Mouse (Mus musculus) G1E (cell line): Measurements from ENCODE around the gene Nkap. TPM values are rescaled to one million over a fixed set of nuclear protein-coding genes. Genes with fewer than 3 reads are reported as not detected.
"Not testable (repeated sequence)": the region's sequence is repeated elsewhere in the genome, so short reads cannot be mapped to it uniquely, and the experiment has no call there.

Experiments
- ATAC-seq: 2 replicates; pipeline ENCODE4 v1.8.0; 2016; ENCODE audit warnings: mild to moderate bottlenecking; ENCODE audit not compliant: insufficient number of reproducible peaks, poor library complexity, low FRiP score, severe bottlenecking; ENCODE audit errors: extremely low read depth
- DNase-seq: peaks from one replicate; pipeline ENCODE4 v3.0.0; 2012; ENCODE audit warnings: low spot score
- H3K27me3 ChIP-seq: 2 replicates; pipeline ENCODE4 v1.6.1; 2012; ENCODE audit warnings: mild to moderate bottlenecking, low read length, inconsistent platforms; ENCODE audit not compliant: insufficient read depth
- H3K36me3 ChIP-seq: replicated peaks from 2 replicates; pipeline ENCODE3; 2012; ENCODE audit warnings: mild to moderate bottlenecking, inconsistent platforms
- H3K4me1 ChIP-seq: 2 replicates; pipeline ENCODE4 v1.6.1; 2012; ENCODE audit warnings: low read depth, low read length, inconsistent platforms, mixed read lengths; ENCODE audit not compliant: insufficient read depth
- H3K4me3 ChIP-seq: 2 replicates; pipeline ENCODE4 v1.5.1; 2012; ENCODE audit warnings: low read depth, mild to moderate bottlenecking, inconsistent platforms, low read length, moderate library complexity, mixed read lengths
- H3K9me3 ChIP-seq: replicated peaks from 2 replicates; pipeline ENCODE4 v1.6.1; 2012; ENCODE audit warnings: inconsistent platforms
- CTCF ChIP-seq: IDR thresholded peaks from 2 replicates; pipeline ENCODE4 v1.5.1; 2012; ENCODE audit warnings: low read depth, low read length, inconsistent platforms, mixed read lengths
- GATA1 ChIP-seq: IDR thresholded peaks from 2 replicates; pipeline ENCODE4 v1.6.1; 2012; ENCODE audit warnings: borderline replicate concordance, low read length, inconsistent platforms, mixed read lengths
- GATA2 ChIP-seq: IDR thresholded peaks from 2 replicates; pipeline ENCODE4 v1.6.1; 2012; ENCODE audit warnings: low read depth, low read length, inconsistent platforms, borderline replicate concordance
- POLR2AphosphoS5 ChIP-seq: IDR thresholded peaks from 2 replicates; pipeline ENCODE4 v1.6.1; 2012; ENCODE audit warnings: low read depth, low read length, inconsistent platforms; ENCODE audit not compliant: insufficient replicate concordance
- TAL1 ChIP-seq: conservative IDR thresholded peaks from 2 replicates; pipeline ENCODE4 v1.6.1; 2012; ENCODE audit warnings: low read depth, low read length, inconsistent platforms, mixed read lengths
- polyA plus RNA-seq: library from polyadenylated mRNA; stranded (reverse); fragments of >175 nt; gene quantifications from 2 replicates; pipeline ENCODE4 v1.2.3, GENCODE M21; 2012
- total RNA-seq, 2 experiments: library from RNA; stranded (forward) in 1 of 2; stranded (reverse) in 1 of 2; fragments of 200-1000 nt in 1 of 2; fragments of >200 nt in 1 of 2; fragmentation: Nextera tagmentation in 1 of 2; gene quantifications; 2 replicates each; pipeline ENCODE4 v1.2.3; 2014 to 2017

Gene Nkap
- total and polyA plus RNA-seq, 3 experiments: 10.7 to 48.7 (median 38.5) TPM

DNA sequence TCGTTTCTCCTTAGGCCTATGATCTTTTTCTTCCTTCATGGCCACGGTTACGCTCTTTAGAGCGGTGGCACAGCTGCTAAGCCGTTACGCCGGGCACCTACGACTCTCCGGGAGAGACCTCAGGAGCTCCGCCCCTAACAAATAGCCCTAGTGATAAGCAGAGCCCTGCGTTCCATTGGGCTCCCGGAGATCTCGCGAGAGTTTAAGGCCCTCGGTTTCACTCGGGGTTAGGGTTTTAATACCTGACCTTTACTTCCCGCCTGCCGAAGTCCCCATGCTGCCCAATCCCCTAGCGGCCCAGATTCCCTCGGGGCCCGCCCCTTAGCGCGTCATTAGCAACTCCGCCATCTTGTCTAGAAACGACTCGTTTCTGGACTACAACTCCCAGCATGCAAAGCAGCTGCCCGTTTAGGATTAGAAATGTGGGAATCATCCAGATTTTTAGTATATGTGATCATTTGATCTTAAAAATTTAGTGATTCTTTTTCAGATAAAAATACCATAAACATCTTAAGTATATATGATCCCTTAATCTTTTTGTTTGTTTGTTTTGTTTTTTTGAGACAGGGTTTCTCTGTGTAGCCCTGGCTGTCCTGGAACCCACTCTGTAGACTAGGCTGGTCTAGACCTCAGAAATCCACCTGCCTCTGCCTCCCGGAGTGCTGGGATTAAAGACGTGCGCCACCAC, 16.3 kb upstream of the Nkap start, which contains the start of gene Upf3b:
TSS of gene Upf3b (minus strand) at position 130 of the 688 bp plus-strand sequence.
- Histone ChIP-seq H3K27me3 (peaks cover 4% of the 10 kb centered on the region; the same call in 1 of the 2 replicates), H3K4me3 (peak within 1 kb of the TSS; percentile 76), H3K4me1 (peaks cover 10% of the 10 kb centered on the region), H3K9me3 (no peaks in the 10 kb centered on the region), H3K36me3 (peaks cover 26% of the 10 kb centered on the region)
- peak; percentile 91 for ATAC-seq
- TF ChIP-seq GATA2 (no peak), GATA1 (no peak), TAL1 (no peak), POLR2AphosphoS5 (no peak), CTCF (no peak)
- peak; percentile 75 for DNase-seq

DNA sequence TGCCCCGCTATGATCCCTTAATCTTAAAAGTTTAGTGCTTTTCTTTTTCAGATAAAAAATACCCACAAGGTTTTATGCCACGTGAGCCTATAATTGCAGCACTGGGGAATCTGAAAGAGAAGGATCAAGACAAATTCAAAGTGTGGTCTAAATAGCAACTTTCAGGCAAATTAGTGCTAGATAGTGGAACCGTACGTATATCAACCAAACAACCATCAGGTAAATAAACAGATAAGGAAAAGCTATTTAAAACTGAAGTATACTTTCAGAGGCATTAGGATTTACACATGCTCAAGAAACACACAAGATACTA, 15.8 kb upstream of the Nkap start:
- peaks cover 9% of the 10 kb centered on the region; the same call in 1 of the 2 replicates for H3K27me3 ChIP-seq
- peaks cover 10% of the 10 kb centered on the region for H3K4me1 ChIP-seq
- ATAC-seq (no peak), DNase-seq (no peak)
- peaks cover 21% of the 10 kb centered on the region for H3K36me3 ChIP-seq
- TF ChIP-seq TAL1: no peak
- no peak for TF ChIP-seq GATA1
- TF ChIP-seq GATA2: no peak
- no peak overlapping the region for H3K4me3 ChIP-seq
- no peaks in the 10 kb centered on the region for H3K9me3 ChIP-seq

DNA sequence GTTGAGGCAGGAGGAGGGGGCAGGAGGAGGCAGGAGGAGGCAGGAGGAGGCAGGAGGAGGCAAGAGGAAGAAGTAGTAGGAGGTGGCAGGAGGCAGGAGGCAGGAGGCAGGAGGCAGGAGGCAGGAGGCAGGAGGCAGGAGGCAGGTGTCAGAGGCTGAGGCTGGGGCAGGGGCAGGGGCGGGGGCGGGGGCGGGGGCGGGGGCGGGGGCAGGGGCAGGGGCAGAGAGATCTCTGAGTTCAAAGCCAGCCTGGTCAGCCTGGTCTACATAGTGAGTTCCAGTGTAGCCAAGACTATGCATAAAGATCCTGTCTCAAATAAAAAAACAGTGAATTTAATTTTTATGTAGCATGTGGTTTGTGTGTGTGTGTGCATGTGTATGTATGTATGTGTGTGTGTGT, 9.5 kb upstream of the Nkap start:
- H3K4me3 ChIP-seq: no peak overlapping the region
- H3K27me3 ChIP-seq: peaks cover 30% of the 10 kb centered on the region
- H3K36me3 ChIP-seq: no peaks in the 10 kb centered on the region
- H3K9me3 ChIP-seq: no peaks in the 10 kb centered on the region
- no peak for TF ChIP-seq GATA2
- no peak for TF ChIP-seq TAL1
- no peak for TF ChIP-seq POLR2AphosphoS5
- no peak for TF ChIP-seq GATA1
- no peak for TF ChIP-seq CTCF
- ATAC-seq (no peak), DNase-seq (no peak)
- no peaks in the 10 kb centered on the region; the same call in 1 of the 2 replicates for H3K4me1 ChIP-seq

DNA sequence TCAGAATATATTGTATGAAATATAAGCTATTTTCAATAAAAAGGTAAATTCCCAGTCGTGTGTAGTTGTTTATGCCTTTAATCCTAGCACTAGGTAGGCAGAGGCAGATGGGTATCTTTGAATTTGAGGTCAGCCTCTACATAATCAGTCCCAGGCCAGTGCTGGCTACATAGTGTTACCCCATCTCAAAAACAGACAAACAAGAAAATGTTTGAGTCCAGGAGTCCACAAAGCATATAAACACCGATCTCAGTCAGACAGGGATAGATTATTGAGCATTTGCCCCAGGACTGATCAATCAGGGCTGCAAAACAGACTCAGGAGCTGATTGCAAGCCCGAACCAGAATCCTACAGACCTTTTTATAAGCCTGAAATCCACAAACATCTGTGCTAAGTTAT, 7.0 kb upstream of the Nkap start:
- TF ChIP-seq TAL1 (no peak), GATA2 (no peak), CTCF (no peak), GATA1 (no peak), POLR2AphosphoS5 (no peak)
- H3K4me3 ChIP-seq: no peak overlapping the region
- H3K4me1 ChIP-seq: no peaks in the 10 kb centered on the region; the same call in 1 of the 2 replicates
- H3K27me3 ChIP-seq: peaks cover 28% of the 10 kb centered on the region
- H3K9me3 ChIP-seq: no peaks in the 10 kb centered on the region
- no peak for DNase-seq
- no peaks in the 10 kb centered on the region for H3K36me3 ChIP-seq
- no peak for ATAC-seq

DNA sequence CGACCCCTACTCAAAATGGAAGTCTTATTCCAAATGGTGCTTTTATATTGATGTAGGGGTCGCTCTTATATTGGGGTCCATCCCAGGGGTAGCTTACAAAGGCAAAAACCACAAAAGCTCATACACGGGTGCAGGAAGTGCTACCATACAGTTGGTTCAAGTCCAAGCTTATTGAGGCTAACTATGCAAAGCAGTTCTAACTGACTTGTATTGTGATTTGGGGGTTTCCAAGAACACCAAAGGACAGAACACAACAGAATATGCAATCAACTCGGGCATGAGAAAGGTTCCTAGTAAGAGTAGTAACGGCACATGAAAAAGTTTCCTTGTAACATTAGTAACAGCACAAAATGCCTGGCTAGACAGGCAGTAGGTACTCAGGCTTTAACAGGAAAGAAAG, 6.4 kb upstream of the Nkap start:
- H3K4me3 ChIP-seq: no peak overlapping the region
- no peak for DNase-seq
- no peaks in the 10 kb centered on the region for H3K36me3 ChIP-seq
- TF ChIP-seq TAL1: no peak
- H3K4me1 ChIP-seq: no peaks in the 10 kb centered on the region; the same call in 1 of the 2 replicates
- no peaks in the 10 kb centered on the region for H3K9me3 ChIP-seq
- H3K27me3 ChIP-seq: peaks cover 27% of the 10 kb centered on the region
- ATAC-seq: no peak

DNA sequence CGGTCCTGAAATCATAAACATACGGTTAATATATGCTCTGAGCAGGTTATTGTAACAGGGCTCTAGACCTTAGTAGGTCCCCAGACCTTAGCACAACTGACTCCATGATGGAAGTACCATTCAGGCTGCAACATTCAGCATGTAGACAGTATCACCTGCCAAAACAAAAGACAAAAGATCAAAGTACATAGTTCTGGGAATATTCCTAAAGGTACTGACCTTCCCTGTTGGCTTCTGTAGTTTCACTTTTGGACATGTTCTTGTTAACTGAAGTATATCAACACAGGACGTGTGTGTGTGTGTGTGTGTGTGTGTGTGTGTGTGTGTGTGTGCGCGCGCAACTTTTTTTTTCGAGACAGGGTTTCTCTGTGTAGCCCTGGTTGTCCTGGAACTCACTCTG, 1.1 kb upstream of the Nkap start:
- Histone ChIP-seq H3K9me3 (no peaks in the 10 kb centered on the region), H3K4me3 (no peak overlapping the region), H3K4me1 (peaks cover 4% of the 10 kb centered on the region), H3K27me3 (no peaks in the 10 kb centered on the region), H3K36me3 (peaks cover 7% of the 10 kb centered on the region)
- no peak for TF ChIP-seq TAL1
- TF ChIP-seq CTCF: no peak
- TF ChIP-seq POLR2AphosphoS5: no peak
- TF ChIP-seq GATA2: no peak
- no peak for TF ChIP-seq GATA1
- DNase-seq: no peak
- ATAC-seq: no peak

DNA sequence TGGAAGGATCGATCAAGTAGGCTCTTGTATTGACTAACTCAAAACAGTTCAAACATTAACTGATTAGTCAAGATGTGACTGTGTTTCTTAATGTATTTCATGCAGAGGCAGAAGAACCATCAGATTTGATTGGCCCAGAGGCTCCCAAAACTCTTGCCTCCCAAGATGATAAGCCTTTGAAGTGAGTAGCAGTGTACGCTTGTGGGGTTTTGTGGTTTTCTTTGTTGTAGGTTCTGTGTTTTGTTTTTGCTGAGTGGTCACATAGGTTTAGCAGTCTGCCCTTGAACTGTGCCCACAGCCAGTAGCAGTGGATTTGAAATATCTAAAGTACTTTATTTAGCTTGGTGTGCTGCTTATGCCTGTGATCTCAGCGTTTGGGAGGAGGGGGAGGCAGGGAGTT, 15.1 kb downstream of the Nkap start:
- no peak for ATAC-seq
- no peaks in the 10 kb centered on the region for H3K9me3 ChIP-seq
- H3K27me3 ChIP-seq: no peaks in the 10 kb centered on the region
- H3K4me1 ChIP-seq: no peaks in the 10 kb centered on the region
- H3K36me3 ChIP-seq: peaks cover 63% of the 10 kb centered on the region
- no peak for DNase-seq
- H3K4me3 ChIP-seq: no peak overlapping the region
- no peak for TF ChIP-seq GATA1
- TF ChIP-seq TAL1: no peak
- no peak for TF ChIP-seq GATA2
- no peak for TF ChIP-seq CTCF
- TF ChIP-seq POLR2AphosphoS5: no peak

DNA sequence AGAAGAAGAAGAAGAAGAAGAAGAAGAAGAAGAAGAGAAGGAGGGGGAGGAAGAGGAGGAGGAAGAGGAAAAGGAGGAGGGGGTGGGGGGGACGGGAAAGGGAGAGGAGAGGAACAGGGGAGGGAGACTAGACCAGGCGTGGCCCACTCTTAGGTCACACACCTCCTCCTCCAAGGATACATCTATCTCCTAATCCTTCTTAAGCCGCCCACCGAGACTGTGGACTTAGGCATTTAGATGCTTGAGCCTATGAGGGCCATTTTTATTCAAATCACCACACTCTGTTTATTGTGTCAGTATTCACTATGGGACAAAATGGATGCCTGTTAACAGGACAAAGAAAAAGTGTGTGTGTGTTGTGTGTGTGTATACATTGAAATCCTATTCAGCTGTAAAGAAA, 17.9 kb downstream of the Nkap start:
- not testable (repeated sequence) for H3K4me3 ChIP-seq, H3K4me1 ChIP-seq, DNase-seq, ATAC-seq, H3K27me3 ChIP-seq, H3K9me3 ChIP-seq
- peaks cover 56% of the 10 kb centered on the region for H3K36me3 ChIP-seq
